Mouse (Mus musculus): ENCODE data around the gene Dync1li1.

DNA sequence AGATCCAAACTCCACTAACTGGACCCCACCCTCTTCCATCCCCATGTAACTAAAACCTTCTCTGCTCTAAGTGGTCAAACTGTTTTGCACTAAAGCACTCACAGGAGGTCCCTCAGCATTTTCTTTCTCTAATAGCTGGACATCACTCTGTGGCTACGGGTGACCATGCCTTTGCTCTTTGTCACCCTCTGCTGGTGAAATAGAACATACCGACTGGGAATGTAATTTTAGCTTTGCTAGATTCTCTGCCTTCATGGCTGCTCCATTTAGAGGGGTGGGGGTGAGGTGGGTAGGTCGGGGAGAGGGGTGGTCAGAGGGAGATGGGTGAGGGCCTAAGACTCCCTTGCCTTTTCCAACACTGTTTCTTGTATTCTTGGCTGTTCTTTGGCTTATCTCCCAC, 38.7 kb downstream of the Dync1li1 start:
- TF ChIP-seq CTCF (IDR thresholded peaks at IDR 0.05; ENCODE audit: low read depth) (peak; percentile 95), EP300 (IDR thresholded peaks at IDR 0.05; ENCODE audit: low read depth) (no peak)
